Comparison of ENCODE assay signal across 23 mouse cellular contexts in the genomic region with DNA sequence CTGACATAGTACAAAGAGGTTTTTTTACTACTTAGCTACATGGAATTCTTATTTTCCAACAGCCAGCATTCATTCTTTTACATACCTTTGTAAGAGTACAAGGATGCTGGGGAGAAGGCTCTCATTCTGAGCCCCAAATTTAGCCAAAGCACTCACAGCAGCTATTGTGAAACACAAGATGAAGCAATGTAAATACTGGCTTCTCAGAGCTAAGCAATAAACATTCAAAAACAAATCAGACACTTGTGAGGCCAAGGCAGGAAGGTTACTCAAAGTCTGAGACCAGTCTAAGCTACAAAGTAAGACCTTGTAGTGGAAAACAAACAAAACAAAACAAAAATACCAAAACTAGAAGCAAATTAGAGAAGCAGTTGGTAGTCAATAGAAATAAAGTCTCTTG.
A peak's percentile ranks its signal among the peaks of the same experiment; 100 is the strongest.
DNase-seq lines count a peak whose midpoint lies in the region; ATAC-seq and TF ChIP-seq lines count a peak whose summit lies in the region.
"Had no signal": no experiment of that assay in that cellular context is flagged by ENCODE, and none has a peak within 500 bp of the region (broad histone marks: within the 10 kb centered on the region; RNA-seq: fewer than 3 reads in every experiment).

No protein-coding gene starts in this region.

- H3K27me3 ChIP-seq in lung, postnatal 0 days (replicated peaks; ENCODE audit: insufficient read depth, low read length): no peaks in the 10 kb centered on the region
- no peaks in the 10 kb centered on the region for H3K27me3 ChIP-seq in forebrain, embryonic 11.5 days (ENCODE audit: control insufficient read depth, insufficient read depth, low read length)
- H3K27me3 ChIP-seq: CH12.LX; embryonic facial prominence, embryonic 12.5 days; forebrain, embryonic 12.5 days had no signal

- H3K36me3 ChIP-seq in lung, postnatal 0 days (ENCODE audit: insufficient read depth, low read length): peaks cover 4% of the 10 kb centered on the region; the same call in 1 of the 2 replicates
- no peaks in the 10 kb centered on the region; the same call in 1 of the 2 replicates for H3K36me3 ChIP-seq in forebrain, embryonic 11.5 days (ENCODE audit: control insufficient read depth, insufficient read depth, low read length)

- H3K4me1 ChIP-seq in lung, postnatal 0 days (ENCODE audit: insufficient read depth, low read depth, low read length): no peaks in the 10 kb centered on the region
- no peaks in the 10 kb centered on the region for H3K4me1 ChIP-seq in forebrain, embryonic 11.5 days (replicated peaks; ENCODE audit: control insufficient read depth, insufficient read depth, low read length)
- H3K4me1 ChIP-seq: embryonic facial prominence, embryonic 10.5 days; embryonic facial prominence, embryonic 12.5 days; forebrain, embryonic 12.5 days had no signal

- peak; percentile 53 for DNase-seq in lung, postnatal 0 days (ENCODE audit: low spot score)
- DNase-seq in lung, postnatal 25 days (ENCODE audit: low spot score): no peak
- peak; percentile 10 for DNase-seq in 416B (ENCODE audit: low read depth)
- DNase-seq in NIH3T3 (ENCODE audit: low read depth): peak; percentile 52
- DNase-seq in heart, postnatal 36 days: no peak
- DNase-seq in forebrain, embryonic 11.5 days (ENCODE audit: low spot score): no peak
- DNase-seq: adrenal gland, adult 8-10 months; adrenal gland, postnatal 14 days; adrenal gland, postnatal 36 days; B cell, adult 2 months; cerebellum, adult 11-12 months; cerebellum, adult 2 months; cerebellum, adult 9-10 months; cerebellum, postnatal 10 days; cerebellum, postnatal 25 days had no signal

- TF ChIP-seq EP300 in lung, postnatal 0 days (IDR thresholded peaks at IDR 0.05): no peak

- no peak overlapping the region for H3K4me2 ChIP-seq in lung, postnatal 0 days (replicated peaks; ENCODE audit: low read depth, low read length)
- no peak overlapping the region for H3K4me2 ChIP-seq in forebrain, embryonic 11.5 days (ENCODE audit: low read depth, low read length, severe bottlenecking)
- H3K4me2 ChIP-seq: embryonic facial prominence, embryonic 12.5 days; forebrain, embryonic 12.5 days had no signal

- intact Hi-C loops in heart, postnatal 36 days (cut with DNase I): no loop called here

- H3K9ac ChIP-seq in lung, postnatal 0 days (replicated peaks; ENCODE audit: low read depth): no peak overlapping the region
- H3K9ac ChIP-seq in forebrain, embryonic 11.5 days (ENCODE audit: low read length): no peak overlapping the region
- H3K9ac ChIP-seq: embryonic facial prominence, embryonic 12.5 days; forebrain, embryonic 12.5 days had no signal

- no peak for TF ChIP-seq CTCF in lung, postnatal 0 days (IDR thresholded peaks at IDR 0.05)

- no peaks in the 10 kb centered on the region for H3K9me3 ChIP-seq in lung, postnatal 0 days (ENCODE audit: low read length)
- no peaks in the 10 kb centered on the region for H3K9me3 ChIP-seq in forebrain, embryonic 11.5 days (ENCODE audit: control insufficient read depth, low read length)
- H3K9me3 ChIP-seq: embryonic facial prominence, embryonic 10.5 days; embryonic facial prominence, embryonic 12.5 days; forebrain, embryonic 12.5 days; G1E had no signal

- no peak overlapping the region for H3K27ac ChIP-seq in lung, postnatal 0 days (ENCODE audit: low read length)
- no peak overlapping the region for H3K27ac ChIP-seq in forebrain, embryonic 11.5 days (ENCODE audit: low read depth, low read length)
- H3K27ac ChIP-seq: embryonic facial prominence, embryonic 10.5 days; embryonic facial prominence, embryonic 12.5 days; forebrain, embryonic 12.5 days had no signal

- no peak for ATAC-seq in lung, postnatal 0 days
- ATAC-seq in forebrain, embryonic 11.5 days (replicated peaks; ENCODE audit: low FRiP score): no peak
- ATAC-seq: CD4-positive, CD25-positive, alpha-beta regulatory T cell, adult 4 months; forebrain, embryonic 14.5 days; forebrain, embryonic 16.5 days had no signal

- H3K4me3 ChIP-seq in lung, postnatal 0 days (ENCODE audit: low read depth, low read length): no peak overlapping the region
- H3K4me3 ChIP-seq in forebrain, embryonic 11.5 days (ENCODE audit: low read depth, low read length): no peak overlapping the region
- H3K4me3 ChIP-seq: embryonic facial prominence, embryonic 10.5 days; embryonic facial prominence, embryonic 12.5 days; forebrain, embryonic 12.5 days had no signal

Comparison
In these comparisons a context has a peak if more than half of its experiments do, and no peak if none do; other contexts are left out.
1. DNase-seq: peak in lung, postnatal 0 days (single experiment), 416B (single experiment) and NIH3T3 (single experiment); none in lung, postnatal 25 days (single experiment), heart, postnatal 36 days (0 of 2) and forebrain, embryonic 11.5 days (single experiment).